Mouse (Mus musculus) cerebellum, adult 11 months (tissue): ENCODE measurements around the gene Pofut1.

Source experiments
- DNase-seq: peaks from one replicate; pipeline ENCODE4 v3.0.0; 2022

The Pofut1 gene

DNA sequence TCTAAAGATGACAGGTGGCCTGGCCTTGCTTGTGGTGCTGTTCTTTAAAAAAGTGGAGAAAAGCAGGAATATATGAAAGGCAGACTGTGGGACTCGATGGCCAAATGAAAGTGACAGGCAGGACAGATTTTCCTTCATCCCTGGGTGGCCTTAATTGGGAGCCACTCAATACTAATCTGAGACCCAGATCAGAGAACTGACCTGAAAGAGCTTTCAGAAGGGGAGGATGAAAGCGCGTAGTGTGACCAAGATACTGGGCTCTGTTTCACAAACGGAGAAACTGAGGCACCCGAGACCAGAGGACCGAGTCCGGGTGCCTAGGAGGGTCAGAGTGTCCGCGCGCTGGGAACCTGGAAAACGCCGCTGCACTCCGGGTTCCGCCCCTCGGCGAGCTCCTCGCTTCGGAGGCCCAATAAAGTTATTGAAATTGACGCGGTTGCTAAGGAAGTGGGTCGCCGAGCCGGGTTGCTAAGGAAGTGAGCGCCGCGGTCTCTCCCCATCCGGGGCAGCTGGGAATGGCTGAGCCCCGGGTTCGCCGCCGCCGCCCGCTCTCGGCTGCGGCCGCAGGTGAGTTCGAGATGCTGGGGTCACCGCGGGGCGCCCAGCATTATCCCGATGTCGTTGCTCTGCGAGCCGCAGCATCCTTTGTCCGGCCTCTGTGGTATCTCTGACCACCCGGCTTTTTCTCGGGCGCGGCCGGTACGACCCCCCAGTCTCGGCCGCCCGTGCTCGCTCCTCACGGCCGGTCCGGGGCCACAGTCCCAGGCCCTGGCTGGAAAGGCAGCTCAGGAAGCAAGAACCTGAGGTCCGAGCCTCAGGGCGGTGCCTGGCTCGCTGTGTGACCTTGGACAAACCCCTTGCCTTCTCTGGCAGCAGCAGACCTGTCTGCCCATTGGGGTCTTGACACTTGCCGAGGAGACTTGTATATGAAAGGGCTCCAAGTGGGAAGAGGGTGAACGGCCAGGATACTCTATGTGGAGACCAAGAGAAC, 49.9 kb downstream of the Pofut1 start, which contains the start of gene Kif3b:
Gene Kif3b (plus strand): TSS at position 476 of the 991 bp plus-strand sequence.
- DNase-seq = peak; percentile 76

DNA sequence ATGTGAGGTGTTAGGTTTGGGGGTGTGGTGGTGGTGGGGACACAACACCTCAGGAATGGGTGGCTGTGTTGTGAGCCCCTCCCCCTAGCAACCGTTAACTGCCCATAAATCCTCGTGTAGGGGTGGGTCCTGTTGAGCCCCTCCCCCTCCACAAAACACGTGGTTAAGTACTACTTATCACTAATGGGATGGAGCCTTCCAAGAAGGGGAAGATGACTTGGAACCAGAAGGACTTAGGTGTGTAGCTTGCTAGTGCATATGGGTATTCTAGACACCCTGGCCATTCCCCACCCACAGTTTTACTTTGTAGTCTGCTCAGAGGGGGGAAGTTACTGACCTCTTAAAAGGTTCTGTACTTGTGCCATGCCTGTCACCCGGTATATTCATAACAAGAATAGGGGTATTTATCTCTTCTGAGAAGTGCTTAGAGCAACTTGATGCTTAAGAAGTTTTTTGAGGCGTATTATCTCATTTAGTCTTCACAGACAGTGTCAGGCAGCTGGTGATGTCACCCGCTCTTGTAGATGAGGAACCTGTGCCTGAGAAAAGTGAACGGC, 51.0 kb downstream of the Pofut1 start:
- no peak for DNase-seq

DNA sequence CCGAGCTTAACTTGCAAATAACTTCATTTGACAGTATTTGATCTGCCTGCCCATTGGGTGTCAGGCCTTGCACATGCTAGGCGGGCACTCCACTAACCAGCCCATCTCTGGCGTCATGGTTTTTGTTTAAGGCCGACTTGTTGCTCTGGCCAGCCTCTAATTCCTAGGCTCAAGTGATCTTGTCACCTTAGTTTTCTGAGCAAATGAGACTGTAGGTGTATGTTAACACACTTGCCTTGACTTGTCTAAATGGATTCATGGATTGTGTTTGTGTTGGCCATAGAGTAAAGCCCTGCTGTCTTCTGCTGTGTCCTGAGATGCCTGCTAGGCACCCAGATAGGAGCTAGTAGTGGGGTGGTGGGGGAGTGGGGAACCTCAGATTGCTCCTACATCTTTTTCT, 53.9 kb downstream of the Pofut1 start:
- DNase-seq = no peak

DNA sequence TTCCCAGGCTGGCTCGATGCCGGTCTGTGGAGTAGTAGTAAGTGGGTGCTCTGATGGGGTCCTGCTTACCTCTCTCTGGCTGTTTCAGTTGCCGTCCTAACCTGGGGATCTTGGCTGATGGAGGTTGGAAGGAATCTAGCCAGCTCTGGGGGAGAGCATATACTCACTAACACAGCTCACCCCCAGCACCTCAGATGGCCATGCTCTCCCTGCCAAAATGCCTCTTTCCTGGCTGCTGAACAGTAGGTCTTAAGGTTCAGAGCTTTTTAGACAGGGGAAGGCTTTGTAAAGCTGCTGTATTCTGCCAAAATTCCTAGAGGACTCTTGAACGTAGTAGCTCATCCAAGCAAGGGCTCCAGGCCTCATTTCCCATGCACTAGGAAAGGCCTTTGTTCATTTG, 56.4 kb downstream of the Pofut1 start:
- DNase-seq = no peak

DNA sequence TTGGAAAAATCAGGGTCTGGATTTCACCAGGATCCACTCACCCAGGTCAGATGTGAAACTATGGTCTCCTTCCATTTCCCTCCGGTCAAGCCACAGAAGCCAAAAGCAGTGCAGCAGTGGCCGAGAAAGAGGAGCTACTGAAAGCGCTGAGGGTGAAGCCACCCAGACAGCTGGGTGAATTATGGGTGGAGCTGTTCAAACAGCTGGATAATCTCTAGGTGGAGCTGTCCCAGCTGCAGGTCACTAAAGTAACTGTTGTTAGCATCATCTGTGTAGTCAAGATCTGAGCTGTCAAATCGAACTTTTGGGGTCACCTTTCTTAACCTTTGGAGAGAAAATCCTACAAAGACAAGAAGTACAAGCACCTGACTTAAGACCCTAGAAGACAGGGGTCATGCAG, 57.1 kb downstream of the Pofut1 start:
- no peak for DNase-seq

DNA sequence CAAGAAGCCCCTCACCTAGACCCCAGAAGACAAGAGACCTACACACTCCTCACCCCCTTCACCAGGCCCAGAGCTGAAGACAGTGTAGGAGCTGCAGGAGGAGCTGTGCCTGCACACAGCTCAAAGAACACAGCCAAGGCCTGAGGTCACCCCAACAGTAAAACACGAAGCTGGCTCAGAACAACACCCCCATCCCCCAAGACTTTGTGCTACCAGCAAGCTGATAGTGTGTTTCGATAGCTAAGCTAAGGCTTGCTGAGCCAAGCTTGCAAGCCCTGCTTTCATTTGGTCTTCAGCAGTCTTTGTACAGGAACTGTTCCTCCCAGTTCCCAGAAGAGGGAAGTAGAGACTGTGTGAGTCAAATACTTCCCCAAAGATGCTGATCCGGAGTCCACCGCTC, 57.5 kb downstream of the Pofut1 start:
- DNase-seq = no peak

DNA sequence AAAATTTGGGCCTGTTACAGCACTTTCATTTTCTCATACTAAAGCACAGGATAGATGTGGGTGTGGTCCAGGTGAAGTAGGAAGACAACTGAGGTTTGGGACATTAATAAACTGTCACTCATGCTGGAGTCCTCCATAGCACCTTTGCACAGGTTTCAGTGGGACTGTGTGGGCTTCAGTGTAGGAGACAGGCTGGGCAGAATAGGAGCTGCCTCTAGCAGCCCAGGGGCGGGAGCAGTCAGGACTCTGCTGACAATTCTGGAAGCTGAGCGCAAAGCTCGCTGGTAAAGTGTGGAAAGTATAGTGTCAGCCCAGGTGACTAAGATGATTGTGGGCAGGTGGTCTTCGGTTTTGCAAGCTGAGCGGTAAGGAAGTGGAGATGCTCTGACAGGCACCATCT, 59.8 kb downstream of the Pofut1 start:
- no peak for DNase-seq

DNA sequence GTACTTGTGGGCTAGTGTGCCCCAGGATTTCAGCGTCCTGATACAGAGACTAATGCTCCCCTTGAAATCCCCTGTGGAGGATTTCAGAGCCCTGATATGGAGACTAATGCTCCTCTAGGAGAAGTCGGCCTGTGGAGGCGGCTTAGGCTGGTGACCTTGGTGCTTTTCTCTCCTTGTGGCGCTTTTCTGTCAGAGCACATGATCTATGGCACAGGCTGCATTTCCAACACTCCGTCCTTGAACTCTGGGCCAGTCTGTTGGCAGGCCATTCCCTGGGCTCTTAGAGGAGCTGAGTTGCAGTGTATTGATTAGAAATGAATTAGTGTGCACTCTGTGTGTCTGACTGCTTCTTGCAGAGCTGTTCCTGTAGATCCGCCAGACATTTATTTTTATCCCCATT, 63.9 kb downstream of the Pofut1 start:
- DNase-seq = no peak

DNA sequence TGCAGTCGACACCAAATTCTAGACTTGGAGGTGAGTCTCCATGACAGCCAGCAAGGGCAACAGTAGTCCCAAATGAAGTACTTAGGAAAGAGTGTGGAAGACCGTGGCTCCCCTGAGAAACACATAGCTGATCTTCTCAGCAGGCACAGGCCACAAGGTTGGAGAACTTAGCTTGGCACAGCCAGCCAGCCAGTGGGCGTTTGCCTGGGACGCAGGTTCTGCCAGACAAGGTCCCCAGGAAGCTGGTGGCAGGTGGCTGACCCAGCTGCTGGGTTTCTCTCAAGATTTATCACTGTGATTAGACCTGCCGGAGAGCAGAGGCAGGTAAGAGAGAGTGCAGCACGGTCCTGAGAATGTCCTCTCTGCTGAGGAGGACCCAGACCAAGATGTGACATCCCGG, 67.3 kb downstream of the Pofut1 start:
- no peak for DNase-seq

DNA sequence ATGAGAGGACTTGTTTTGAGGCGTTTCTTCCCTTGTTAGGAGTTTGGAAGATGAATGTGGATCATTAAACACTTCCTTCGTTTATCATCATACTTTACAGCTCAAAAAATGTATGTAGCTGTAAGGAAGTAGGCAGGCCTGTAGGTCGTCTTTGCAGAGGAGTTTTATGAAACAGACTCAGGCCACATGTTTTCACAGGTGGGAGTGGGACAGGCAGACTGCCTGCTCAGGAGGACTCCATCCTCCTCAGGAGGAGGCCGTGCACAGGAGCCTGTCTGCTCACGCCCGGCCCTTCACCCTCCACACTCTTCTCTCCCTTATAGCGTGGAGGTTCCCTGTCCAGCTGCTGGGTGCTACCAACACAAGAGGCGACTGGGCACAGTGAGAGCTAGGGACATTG, 67.8 kb downstream of the Pofut1 start:
- DNase-seq = no peak

DNA sequence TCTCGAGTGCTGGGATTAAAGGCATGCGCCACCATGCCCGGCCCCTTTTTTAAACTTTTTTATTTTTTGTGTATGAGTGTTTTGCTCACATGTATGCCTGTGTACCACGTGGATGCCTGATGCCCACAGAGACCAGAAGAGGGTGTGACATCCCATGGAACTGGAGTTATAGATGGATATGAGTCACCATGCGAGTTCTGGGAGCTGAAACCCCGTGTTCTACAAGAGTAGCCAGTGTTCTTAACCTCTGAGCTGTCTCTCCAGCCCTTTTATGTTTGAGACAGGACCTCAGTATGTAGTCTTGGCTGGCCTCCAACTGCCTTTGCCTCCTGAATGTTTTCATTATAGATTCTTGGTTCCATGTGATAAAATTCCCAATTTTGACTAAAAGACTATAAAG, 68.9 kb downstream of the Pofut1 start:
- no peak for DNase-seq

DNA sequence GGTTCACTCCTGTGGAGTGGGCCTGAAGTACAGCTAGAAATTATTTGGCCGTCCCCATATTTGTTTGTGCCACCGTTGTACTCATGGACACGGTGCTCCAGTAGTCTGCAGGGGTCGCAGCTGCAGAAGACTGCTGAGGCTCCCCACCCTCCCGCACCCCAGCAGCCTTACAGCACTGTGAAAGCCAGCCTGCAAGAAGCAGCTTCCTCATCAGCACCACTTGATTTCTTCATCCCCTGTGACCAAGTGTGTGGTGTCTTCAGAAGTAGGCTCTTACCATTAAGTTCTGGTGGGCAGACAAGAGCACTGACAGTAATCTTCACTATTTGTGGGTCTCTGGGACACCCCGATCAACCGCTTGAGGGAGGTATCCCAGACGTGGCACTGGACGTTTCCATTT, 71.6 kb downstream of the Pofut1 start:
- DNase-seq = no peak

DNA sequence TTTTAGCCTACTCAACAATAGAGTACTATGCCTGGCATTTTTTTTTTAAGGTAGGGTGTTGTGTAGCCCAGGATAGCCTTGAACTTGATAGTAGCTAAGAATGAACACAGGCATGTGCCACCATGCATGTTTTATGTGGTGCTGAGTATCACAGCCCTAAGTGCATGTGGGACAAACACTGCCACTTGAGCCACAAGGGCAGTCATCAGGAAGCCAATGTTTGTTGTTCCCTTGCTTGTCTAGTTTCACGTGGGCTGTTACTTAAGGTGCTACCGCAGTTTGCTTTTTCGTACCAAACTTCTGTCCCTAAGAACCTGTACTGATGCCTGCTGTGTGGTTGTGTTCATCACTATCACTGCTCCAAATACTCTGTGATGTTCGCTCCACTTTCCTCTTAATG, 77.1 kb downstream of the Pofut1 start:
- DNase-seq = no peak

DNA sequence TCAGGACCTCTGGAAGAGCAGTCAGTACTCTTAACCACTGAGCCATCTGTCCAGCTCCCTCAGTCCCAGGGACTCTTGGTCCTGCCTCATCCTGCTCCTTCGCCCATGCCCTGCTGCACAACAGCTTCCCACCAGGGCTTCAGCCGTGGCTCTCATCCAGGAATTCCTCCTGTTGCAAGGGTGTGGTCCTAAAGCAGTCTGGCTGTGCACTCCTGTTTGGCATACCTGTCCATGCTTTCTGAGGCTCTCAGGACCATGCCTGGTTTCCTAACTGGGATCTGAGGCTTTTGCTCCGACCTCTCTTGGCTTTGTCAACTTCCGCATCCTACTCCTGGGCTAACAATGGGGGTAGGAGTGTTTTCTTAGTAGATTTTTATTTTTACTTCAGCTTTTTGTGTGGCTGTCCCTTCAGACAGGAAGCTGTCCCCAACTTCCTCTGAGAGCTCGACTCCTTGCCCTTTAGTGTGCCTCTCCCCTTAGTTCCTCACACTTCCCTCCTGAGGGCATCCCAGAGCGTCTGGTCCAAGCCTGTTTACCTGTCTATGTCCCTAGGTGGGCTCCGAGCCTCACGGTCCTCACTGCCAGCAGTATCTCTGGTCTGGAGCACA, 77.8 kb downstream of the Pofut1 start:
- no peak for DNase-seq
